Mouse (Mus musculus): ENCODE data around the gene Mlst8.

- TF ChIP-seq CTCF (IDR thresholded peaks at IDR 0.05; ENCODE audit: control insufficient read depth, insufficient read depth, insufficient replicate concordance, low read depth, low read length) (no peak), POLR2A (IDR thresholded peaks at IDR 0.05; ENCODE audit: control insufficient read depth, low read depth, low read length) (no peak)
These were observed 4.3 kb downstream of the Mlst8 start for GRCm38 (mm10) chr17:24474557-24474956.

Measured in testis, adult 2 months (tissue).